Mouse (Mus musculus): ENCODE results near the gene Hfe2. TPM values are rescaled to one million over a fixed set of nuclear protein-coding genes. Genes with fewer than 3 reads are reported as not detected.

Gene Hfe2
- polyA plus RNA-seq, 2 experiments = 3.8 to 4.3 TPM

GRCm38 (mm10) chr3:96576690-96577541, 51.9 kb downstream of the Hfe2 start, which contains the start of gene Gm16253:
Gm16253 (plus strand) TSS chr3:96576984.
- Histone ChIP-seq H3K4me2 (ENCODE audit: low read depth) (peak within 1 kb of the TSS; percentile 65), H3K27ac (peak within 1 kb of the TSS; percentile 42), H3K9ac (replicated peaks) (peak within 1 kb of the TSS; percentile 28), H3K4me1 (replicated peaks; ENCODE audit: control insufficient read depth in 2 of 2, insufficient read depth in 2 of 2, low read length in 1 of 2) (peaks cover 13 to 26% of the 10 kb centered on the region in 2 experiments), H3K9me3 (ENCODE audit: control insufficient read depth, low read length) (no peaks in the 10 kb centered on the region), H3K27me3 (ENCODE audit: control insufficient read depth, insufficient read depth, low read length) (no peaks in the 10 kb centered on the region), H3K4me3 (ENCODE audit: insufficient read depth in 1 of 2, low read depth in 2 of 2, low read length in 2 of 2) (peak within 1 kb of the TSS; percentile 43 to 45), H3K36me3 (replicated peaks; ENCODE audit: control insufficient read depth, insufficient read depth, low read depth) (no peaks in the 10 kb centered on the region)
- 14% methylated on average over 17 of the region's 17 CpGs for WGBS (ENCODE audit: insufficient replicate concordance)
- ATAC-seq (ENCODE audit: insufficient read depth) = peak; percentile 86
- TF ChIP-seq CTCF (IDR thresholded peaks at IDR 0.05; ENCODE audit: low read depth) = peak; percentile 27; the same call in 1 of the 2 replicates
- TF ChIP-seq EP300 (IDR thresholded peaks at IDR 0.05; ENCODE audit: low read depth) = no peak
- DNase-seq (ENCODE audit: low read depth in 3 of 3, low spot score in 3 of 3) = peak; percentile 68 to 85 (median 70)

- TF ChIP-seq CTCF (IDR thresholded peaks at IDR 0.05; ENCODE audit: low read depth) = no peak
- no peak for TF ChIP-seq EP300 (IDR thresholded peaks at IDR 0.05; ENCODE audit: low read depth)
- no peak for DNase-seq (ENCODE audit: low read depth in 3 of 3, low spot score in 3 of 3)
- H3K4me2 ChIP-seq (ENCODE audit: low read depth) = no peak overlapping the region
- no peaks in the 10 kb centered on the region for H3K9me3 ChIP-seq (ENCODE audit: control insufficient read depth, low read length)
- no peak overlapping the region for H3K9ac ChIP-seq (replicated peaks)
- peaks cover 13 to 25% of the 10 kb centered on the region in 2 experiments for H3K4me1 ChIP-seq (replicated peaks; ENCODE audit: control insufficient read depth in 2 of 2, insufficient read depth in 2 of 2, low read length in 1 of 2)
- no peaks in the 10 kb centered on the region for H3K36me3 ChIP-seq (replicated peaks; ENCODE audit: control insufficient read depth, insufficient read depth, low read depth)
- no peak overlapping the region for H3K4me3 ChIP-seq (ENCODE audit: insufficient read depth in 1 of 2, low read depth in 2 of 2, low read length in 2 of 2)
- no peak for ATAC-seq (ENCODE audit: insufficient read depth)
- WGBS (ENCODE audit: insufficient replicate concordance) = 65% methylated on average over 4 of the region's 4 CpGs
- no peaks in the 10 kb centered on the region for H3K27me3 ChIP-seq (ENCODE audit: control insufficient read depth, insufficient read depth, low read length)
- no peak overlapping the region for H3K27ac ChIP-seq
Measured at GRCm38 (mm10) chr3:96577566-96577965, 52.6 kb downstream of the Hfe2 start.

Other genes with a start within 250 kb of the Hfe2 start
- 2.8 and 3.3 TPM in 2 replicates for gene Fcgr1, start 231.2 kb upstream of the Hfe2 start, polyA plus RNA-seq (2012; rRNA removed)
- 4.8 and 5.6 TPM in 2 replicates for gene Fcgr1, start 231.2 kb upstream of the Hfe2 start, polyA plus RNA-seq (2014; fragmentation: Nextera tagmentation; extraction: Ambion mirVana)
- not detected in 2 replicates for gene BC107364, start 72.9 kb upstream of the Hfe2 start, polyA plus RNA-seq (2012; rRNA removed)
- gene BC107364, start 72.9 kb upstream of the Hfe2 start, polyA plus RNA-seq (2014; fragmentation: Nextera tagmentation; extraction: Ambion mirVana) = not detected in 2 replicates
- 33.2 and 42.8 TPM in 2 replicates for gene Txnip, start 32.8 kb downstream of the Hfe2 start, polyA plus RNA-seq (2012; rRNA removed)
- 31.9 and 32.5 TPM in 2 replicates for gene Txnip, start 32.8 kb downstream of the Hfe2 start, polyA plus RNA-seq (2014; fragmentation: Nextera tagmentation; extraction: Ambion mirVana)
- gene Gm16253, start 51.8 kb downstream of the Hfe2 start, polyA plus RNA-seq (2012; rRNA removed) = not detected in 2 replicates
- gene Gm16253, start 51.8 kb downstream of the Hfe2 start, polyA plus RNA-seq (2014; fragmentation: Nextera tagmentation; extraction: Ambion mirVana) = not detected in 2 replicates
- gene Polr3gl, start 69.0 kb downstream of the Hfe2 start, polyA plus RNA-seq (2012; rRNA removed) = 6.2 and 11.8 TPM in 2 replicates
- gene Polr3gl, start 69.0 kb downstream of the Hfe2 start, polyA plus RNA-seq (2014; fragmentation: Nextera tagmentation; extraction: Ambion mirVana) = 3.0 and 3.3 TPM in 2 replicates
- 0.08 TPM in 2 replicates for gene Ankrd34a, start 71.5 kb downstream of the Hfe2 start, polyA plus RNA-seq (2012; rRNA removed)
- not detected in 2 replicates for gene Ankrd34a, start 71.5 kb downstream of the Hfe2 start, polyA plus RNA-seq (2014; fragmentation: Nextera tagmentation; extraction: Ambion mirVana)
- 2.7 and 2.9 TPM in 2 replicates for gene Lix1l, start 76.0 kb downstream of the Hfe2 start, polyA plus RNA-seq (2012; rRNA removed)
- gene Lix1l, start 76.0 kb downstream of the Hfe2 start, polyA plus RNA-seq (2014; fragmentation: Nextera tagmentation; extraction: Ambion mirVana) = 0.32 and 0.48 TPM in 2 replicates
- gene Rbm8a, start 104.8 kb downstream of the Hfe2 start, polyA plus RNA-seq (2012; rRNA removed) = 11.6 and 22.8 TPM in 2 replicates
- gene Rbm8a, start 104.8 kb downstream of the Hfe2 start, polyA plus RNA-seq (2014; fragmentation: Nextera tagmentation; extraction: Ambion mirVana) = 69.1 and 73.6 TPM in 2 replicates
- 10.5 and 10.7 TPM in 2 replicates for gene Pex11b, start 110.2 kb downstream of the Hfe2 start, polyA plus RNA-seq (2012; rRNA removed)
- 15.7 and 19.1 TPM in 2 replicates for gene Pex11b, start 110.2 kb downstream of the Hfe2 start, polyA plus RNA-seq (2014; fragmentation: Nextera tagmentation; extraction: Ambion mirVana)
- gene Gm42957, start 110.3 kb downstream of the Hfe2 start, polyA plus RNA-seq (2012; rRNA removed) = 0.02 TPM in 1 of 2 replicates, not detected in the other
- gene Gm42957, start 110.3 kb downstream of the Hfe2 start, polyA plus RNA-seq (2014; fragmentation: Nextera tagmentation; extraction: Ambion mirVana) = not detected in 2 replicates
- gene Itga10, start 120.4 kb downstream of the Hfe2 start, polyA plus RNA-seq (2012; rRNA removed) = 0.42 and 0.47 TPM in 2 replicates
- gene Itga10, start 120.4 kb downstream of the Hfe2 start, polyA plus RNA-seq (2014; fragmentation: Nextera tagmentation; extraction: Ambion mirVana) = 0.05 TPM in 2 replicates
- 0.26 and 0.39 TPM in 2 replicates for gene Ankrd35, start 145.0 kb downstream of the Hfe2 start, polyA plus RNA-seq (2012; rRNA removed)
- gene Ankrd35, start 145.0 kb downstream of the Hfe2 start, polyA plus RNA-seq (2014; fragmentation: Nextera tagmentation; extraction: Ambion mirVana) = 0.13 and 0.22 TPM in 2 replicates
- gene Pias3, start 171.2 kb downstream of the Hfe2 start, polyA plus RNA-seq (2012; rRNA removed) = 5.1 and 5.7 TPM in 2 replicates
- 3.6 and 4.1 TPM in 2 replicates for gene Pias3, start 171.2 kb downstream of the Hfe2 start, polyA plus RNA-seq (2014; fragmentation: Nextera tagmentation; extraction: Ambion mirVana)
- gene Nudt17, start 183.4 kb downstream of the Hfe2 start, polyA plus RNA-seq (2012; rRNA removed) = 0.62 and 0.65 TPM in 2 replicates
- 1.4 and 1.5 TPM in 2 replicates for gene Nudt17, start 183.4 kb downstream of the Hfe2 start, polyA plus RNA-seq (2014; fragmentation: Nextera tagmentation; extraction: Ambion mirVana)
- gene Polr3c, start 202.5 kb downstream of the Hfe2 start, polyA plus RNA-seq (2012; rRNA removed) = 15.4 and 21.6 TPM in 2 replicates
- 14.5 and 14.6 TPM in 2 replicates for gene Polr3c, start 202.5 kb downstream of the Hfe2 start, polyA plus RNA-seq (2014; fragmentation: Nextera tagmentation; extraction: Ambion mirVana)
- 9.6 and 12.4 TPM in 2 replicates for gene Rnf115, start 202.5 kb downstream of the Hfe2 start, polyA plus RNA-seq (2012; rRNA removed)
- 28.2 and 33.0 TPM in 2 replicates for gene Rnf115, start 202.5 kb downstream of the Hfe2 start, polyA plus RNA-seq (2014; fragmentation: Nextera tagmentation; extraction: Ambion mirVana)

All from liver, embryonic 14.5 days (tissue).